Mouse (Mus musculus): ENCODE measurements at regions not wholly inside any gene's neighbourhood (a gene's known extent, or its start where the extent isn't known, plus 50 kb on each side); places are given as distances from the start of the nearest gene placed in this dataset.

DNA sequence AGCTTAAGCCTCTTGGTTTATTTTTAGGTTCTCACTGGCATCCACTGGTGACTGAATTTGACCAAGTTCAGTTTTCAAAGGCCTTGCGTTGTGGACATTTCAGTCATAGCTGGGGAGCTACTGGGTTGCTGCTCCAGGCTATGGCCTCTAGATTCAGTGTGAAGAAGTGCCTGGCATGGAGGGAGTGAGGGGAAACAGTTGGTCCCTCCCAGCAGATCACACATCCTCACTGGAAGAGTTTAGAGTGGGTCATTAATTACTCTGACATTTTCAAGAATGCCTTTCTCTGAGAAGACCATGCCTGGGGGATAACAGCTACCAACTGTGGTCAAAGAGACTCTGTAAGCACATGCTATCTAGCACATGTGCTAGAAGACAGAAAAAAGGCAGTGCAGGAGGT is 199.3 kb downstream of the Gm19410 start:
- TF ChIP-seq POLR2A (IDR thresholded peaks at IDR 0.05; ENCODE audit: low read depth, low read length) (no peak), CTCF (IDR thresholded peaks at IDR 0.05; ENCODE audit: extremely low read depth, insufficient read depth, insufficient read length, insufficient replicate concordance) (no peak)
- no peaks in the 10 kb centered on the region for H3K4me1 ChIP-seq (ENCODE audit: control insufficient read depth, insufficient read depth, insufficient read length)
- 90% methylated on average over 1 of the region's 1 CpGs for WGBS
- DNase-seq (ENCODE audit: low read depth in 1 of 2, low spot score in 2 of 2): no peak
- no peaks in the 10 kb centered on the region for H3K36me3 ChIP-seq (ENCODE audit: control insufficient read depth, insufficient read depth, low read length)
- H3K27ac ChIP-seq (ENCODE audit: insufficient read depth, low read length): no peak overlapping the region
- no peak overlapping the region for H3K4me3 ChIP-seq (ENCODE audit: extremely low read depth, insufficient read depth, insufficient read length)
- H3K27me3 ChIP-seq (ENCODE audit: control insufficient read depth, insufficient read depth, low read length): no peaks in the 10 kb centered on the region

DNA sequence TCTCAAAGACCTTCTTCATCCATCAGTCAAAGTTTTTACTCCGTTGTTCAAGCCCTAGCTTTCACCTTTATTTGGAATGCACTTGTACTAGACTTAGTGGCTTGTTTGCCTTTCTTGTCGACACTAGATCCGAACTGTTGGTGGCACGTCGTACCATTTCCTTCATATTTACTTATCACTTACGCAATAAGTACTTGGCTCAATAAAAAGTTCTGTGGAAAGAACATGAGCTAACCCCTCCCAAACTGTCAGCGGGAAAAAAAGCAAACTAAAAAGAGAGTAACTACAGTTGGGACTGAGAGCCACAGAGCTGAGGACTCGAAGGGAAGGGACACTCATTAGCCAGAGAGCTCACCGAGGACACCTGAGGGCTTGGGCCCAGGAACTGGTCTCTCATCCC is 202.8 kb downstream of the Gm19410 start:
- H3K4me3 ChIP-seq (ENCODE audit: extremely low read depth, insufficient read depth, insufficient read length): no peak overlapping the region
- no peak for DNase-seq (ENCODE audit: low read depth in 1 of 2, low spot score in 2 of 2)

DNA sequence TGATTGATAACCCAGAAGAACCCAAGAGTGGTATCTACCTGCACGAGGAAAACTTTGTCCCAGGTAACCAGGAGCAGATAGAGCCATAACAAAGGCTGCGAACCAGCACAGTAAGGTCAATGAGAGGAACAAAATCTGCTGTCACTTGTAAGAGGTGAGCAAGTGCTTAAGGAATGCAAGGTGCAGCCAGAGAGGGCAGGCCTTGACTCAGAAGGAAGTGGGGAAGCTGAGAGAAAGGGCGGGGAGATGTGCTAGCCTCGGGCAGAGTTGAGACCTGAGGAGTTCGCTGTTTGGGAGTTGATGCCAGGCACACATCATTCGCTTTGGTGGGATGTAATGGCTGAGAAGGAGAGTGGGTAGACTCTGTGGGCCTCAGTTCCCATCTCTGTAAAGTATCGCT is 205.5 kb downstream of the Gm19410 start:
- no peak for DNase-seq (ENCODE audit: low read depth in 1 of 2, low spot score in 2 of 2)
- no peak for TF ChIP-seq CTCF (IDR thresholded peaks at IDR 0.05; ENCODE audit: extremely low read depth, insufficient read depth, insufficient read length, insufficient replicate concordance)
- no peak for TF ChIP-seq POLR2A (IDR thresholded peaks at IDR 0.05; ENCODE audit: low read depth, low read length)
- Histone ChIP-seq H3K4me3 (ENCODE audit: extremely low read depth, insufficient read depth, insufficient read length) (no peak overlapping the region), H3K27ac (ENCODE audit: insufficient read depth, low read length) (no peak overlapping the region), H3K4me1 (ENCODE audit: control insufficient read depth, insufficient read depth, insufficient read length) (no peaks in the 10 kb centered on the region), H3K27me3 (ENCODE audit: control insufficient read depth, insufficient read depth, low read length) (no peaks in the 10 kb centered on the region), H3K36me3 (ENCODE audit: control insufficient read depth, insufficient read depth, low read length) (no peaks in the 10 kb centered on the region)
- 86% methylated on average over 7 of the region's 7 CpGs for WGBS

More for the DNA sequence above, 202.8 kb downstream of the Gm19410 start:
- 87% methylated on average over 9 of the region's 9 CpGs for WGBS
- H3K27ac ChIP-seq (ENCODE audit: insufficient read depth, low read length): no peak overlapping the region
- H3K27me3 ChIP-seq (ENCODE audit: control insufficient read depth, insufficient read depth, low read length): no peaks in the 10 kb centered on the region
- H3K36me3 ChIP-seq (ENCODE audit: control insufficient read depth, insufficient read depth, low read length): no peaks in the 10 kb centered on the region
- TF ChIP-seq CTCF (IDR thresholded peaks at IDR 0.05; ENCODE audit: extremely low read depth, insufficient read depth, insufficient read length, insufficient replicate concordance): no peak
- TF ChIP-seq POLR2A (IDR thresholded peaks at IDR 0.05; ENCODE audit: low read depth, low read length): no peak
- no peaks in the 10 kb centered on the region for H3K4me1 ChIP-seq (ENCODE audit: control insufficient read depth, insufficient read depth, insufficient read length)

DNA sequence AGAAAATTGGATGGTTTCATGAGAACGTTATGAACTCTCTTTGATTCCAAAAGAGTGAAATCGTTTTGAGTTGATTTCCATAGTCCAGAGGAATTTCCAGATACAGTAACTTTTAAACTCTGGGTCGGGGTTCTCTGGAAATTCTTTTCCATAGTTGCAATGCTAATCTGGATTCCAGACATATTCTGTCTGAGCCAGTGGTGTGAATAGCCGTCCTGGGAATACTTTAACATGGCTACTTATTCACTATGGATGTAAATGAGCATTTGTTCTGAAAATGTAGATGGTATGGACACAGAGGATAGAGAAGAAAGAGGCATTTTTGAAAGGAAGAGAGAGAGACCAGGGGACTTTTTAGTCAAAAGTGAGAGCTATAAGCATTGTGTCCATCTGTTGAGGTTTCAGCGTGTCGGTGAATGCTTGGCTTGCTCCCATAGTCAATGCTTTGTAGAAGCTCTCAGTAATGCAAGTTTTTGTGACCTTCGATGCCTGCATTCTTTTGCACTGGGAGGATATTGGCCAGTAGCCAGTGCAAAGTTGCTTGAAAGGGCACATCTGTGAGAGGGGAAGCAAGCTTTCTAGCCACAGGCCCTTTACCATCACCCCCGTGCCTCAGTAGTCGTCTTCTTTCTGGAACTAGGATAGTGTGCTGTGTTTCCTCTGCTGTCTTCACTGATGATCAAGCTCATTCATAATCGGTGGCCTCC is 208.9 kb downstream of the Gm19410 start:
- no peaks in the 10 kb centered on the region for H3K4me1 ChIP-seq (ENCODE audit: control insufficient read depth, insufficient read depth, insufficient read length)
- no peak overlapping the region for H3K4me3 ChIP-seq (ENCODE audit: extremely low read depth, insufficient read depth, insufficient read length)
- no peak for DNase-seq (ENCODE audit: low read depth in 1 of 2, low spot score in 2 of 2)
- H3K36me3 ChIP-seq (ENCODE audit: control insufficient read depth, insufficient read depth, low read length): no peaks in the 10 kb centered on the region
- WGBS: 80% methylated on average over 10 of the region's 10 CpGs
- H3K27me3 ChIP-seq (ENCODE audit: control insufficient read depth, insufficient read depth, low read length): no peaks in the 10 kb centered on the region
- H3K27ac ChIP-seq (ENCODE audit: insufficient read depth, low read length): no peak overlapping the region
- TF ChIP-seq CTCF (IDR thresholded peaks at IDR 0.05; ENCODE audit: extremely low read depth, insufficient read depth, insufficient read length, insufficient replicate concordance) (no peak), POLR2A (IDR thresholded peaks at IDR 0.05; ENCODE audit: low read depth, low read length) (no peak)

DNA sequence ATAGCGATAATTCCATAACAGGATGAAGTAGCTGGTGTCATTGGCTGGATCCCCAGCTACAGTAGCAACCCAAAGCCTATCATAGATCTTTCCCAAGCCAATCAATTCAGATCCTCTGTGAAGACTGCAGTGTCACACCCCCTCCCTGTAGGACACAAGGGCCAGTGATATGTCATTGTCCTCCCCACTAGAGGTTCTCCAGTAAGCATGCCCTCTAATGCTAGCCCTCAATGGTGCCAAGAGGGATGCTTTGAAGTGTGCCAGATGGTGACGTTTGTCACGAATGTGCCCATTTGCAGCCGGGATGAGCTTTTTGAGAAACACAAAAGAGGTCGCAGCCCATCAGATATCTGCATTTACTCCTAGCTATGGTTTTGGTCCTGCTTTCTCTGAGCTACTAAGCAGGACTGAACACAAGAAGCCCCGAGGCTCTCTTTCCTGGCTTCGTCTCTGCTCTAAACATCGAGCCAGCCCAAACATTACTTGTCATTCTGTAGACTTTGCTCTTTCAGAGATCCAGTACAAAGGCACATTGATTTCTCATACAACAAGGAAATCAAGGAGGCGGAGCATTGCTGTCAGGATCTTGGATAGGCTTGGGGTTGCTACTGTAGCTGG is 214.2 kb downstream of the Gm19410 start:
- no peak for TF ChIP-seq CTCF (IDR thresholded peaks at IDR 0.05; ENCODE audit: extremely low read depth, insufficient read depth, insufficient read length, insufficient replicate concordance)
- TF ChIP-seq POLR2A (IDR thresholded peaks at IDR 0.05; ENCODE audit: low read depth, low read length): no peak
- no peak for DNase-seq (ENCODE audit: low read depth in 1 of 2, low spot score in 2 of 2)
- 92% methylated on average over 9 of the region's 9 CpGs for WGBS
- no peak overlapping the region for H3K27ac ChIP-seq (ENCODE audit: insufficient read depth, low read length)
- H3K4me3 ChIP-seq (ENCODE audit: extremely low read depth, insufficient read depth, insufficient read length): no peak overlapping the region
- H3K4me1 ChIP-seq (ENCODE audit: control insufficient read depth, insufficient read depth, insufficient read length): no peaks in the 10 kb centered on the region
- no peaks in the 10 kb centered on the region for H3K36me3 ChIP-seq (ENCODE audit: control insufficient read depth, insufficient read depth, low read length)
- H3K27me3 ChIP-seq (ENCODE audit: control insufficient read depth, insufficient read depth, low read length): no peaks in the 10 kb centered on the region

DNA sequence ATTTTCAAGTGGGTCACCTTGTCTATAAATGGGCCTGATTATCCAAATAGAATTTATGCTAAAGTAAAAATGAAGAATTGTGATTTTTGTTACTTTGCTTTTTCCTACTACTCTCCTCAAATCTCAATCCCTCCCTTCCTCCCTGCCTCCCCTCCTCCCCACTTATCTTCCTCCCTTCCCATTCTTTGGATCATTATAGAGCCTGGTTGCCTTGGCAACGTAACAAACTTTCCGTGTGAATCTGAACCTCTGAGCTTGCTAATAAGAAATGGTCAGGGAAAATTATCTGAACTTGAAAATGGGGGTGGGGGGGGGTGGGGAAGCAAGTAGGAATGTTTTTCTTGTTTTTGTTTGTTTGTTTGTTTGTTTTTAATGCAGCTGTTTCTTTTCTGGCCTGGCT is 217.5 kb downstream of the Gm19410 start:
- no peaks in the 10 kb centered on the region for H3K4me1 ChIP-seq (ENCODE audit: control insufficient read depth, insufficient read depth, insufficient read length)
- no peak for TF ChIP-seq CTCF (IDR thresholded peaks at IDR 0.05; ENCODE audit: extremely low read depth, insufficient read depth, insufficient read length, insufficient replicate concordance)
- no peak for TF ChIP-seq POLR2A (IDR thresholded peaks at IDR 0.05; ENCODE audit: low read depth, low read length)
- no peak overlapping the region for H3K4me3 ChIP-seq (ENCODE audit: extremely low read depth, insufficient read depth, insufficient read length)
- DNase-seq (ENCODE audit: low read depth in 1 of 2, low spot score in 2 of 2): no peak
- 83% methylated on average over 2 of the region's 2 CpGs for WGBS
- no peaks in the 10 kb centered on the region for H3K27me3 ChIP-seq (ENCODE audit: control insufficient read depth, insufficient read depth, low read length)
- H3K36me3 ChIP-seq (ENCODE audit: control insufficient read depth, insufficient read depth, low read length): no peaks in the 10 kb centered on the region
- H3K27ac ChIP-seq (ENCODE audit: insufficient read depth, low read length): no peak overlapping the region

DNA sequence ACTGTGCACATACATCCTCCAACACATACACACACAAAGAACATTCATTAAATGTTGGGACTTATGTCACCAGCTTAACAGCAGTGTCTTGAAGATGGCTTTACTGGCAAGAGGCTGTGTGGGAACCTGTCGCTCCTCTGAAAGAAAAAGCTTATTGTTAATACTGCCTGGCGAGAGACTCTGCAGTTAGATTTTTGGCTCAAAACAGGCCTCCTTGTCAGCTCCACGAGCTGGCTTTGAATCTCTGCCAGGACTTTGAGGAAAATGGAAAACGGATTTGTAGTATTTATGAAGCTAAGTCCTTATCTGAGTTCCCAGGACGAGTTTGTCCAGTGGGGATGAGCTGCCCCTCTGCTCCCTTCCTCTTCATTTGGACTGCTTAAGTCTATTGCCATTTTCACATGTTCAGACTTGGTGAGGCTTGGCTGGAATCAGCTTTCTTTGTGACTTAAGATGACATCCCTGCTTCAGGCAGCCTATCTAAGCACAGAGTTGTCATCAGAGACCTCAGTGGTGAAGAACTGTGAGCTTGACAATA is 219.6 kb downstream of the Gm19410 start:
- H3K27me3 ChIP-seq (ENCODE audit: control insufficient read depth, insufficient read depth, low read length): no peaks in the 10 kb centered on the region
- H3K27ac ChIP-seq (ENCODE audit: insufficient read depth, low read length): no peak overlapping the region

More for the DNA sequence above, 219.6 kb downstream of the Gm19410 start:
- Histone ChIP-seq H3K4me3 (ENCODE audit: extremely low read depth, insufficient read depth, insufficient read length) (no peak overlapping the region), H3K4me1 (ENCODE audit: control insufficient read depth, insufficient read depth, insufficient read length) (no peaks in the 10 kb centered on the region), H3K36me3 (ENCODE audit: control insufficient read depth, insufficient read depth, low read length) (no peaks in the 10 kb centered on the region)
- 71% methylated on average over 5 of the region's 5 CpGs for WGBS
- TF ChIP-seq POLR2A (IDR thresholded peaks at IDR 0.05; ENCODE audit: low read depth, low read length) (no peak), CTCF (IDR thresholded peaks at IDR 0.05; ENCODE audit: extremely low read depth, insufficient read depth, insufficient read length, insufficient replicate concordance) (no peak)
- DNase-seq (ENCODE audit: low read depth in 1 of 2, low spot score in 2 of 2): no peak

All from spleen, adult 2 months (tissue).